Mouse (Mus musculus): ENCODE results near the gene Arhgef28.

Gene Arhgef28

DNA sequence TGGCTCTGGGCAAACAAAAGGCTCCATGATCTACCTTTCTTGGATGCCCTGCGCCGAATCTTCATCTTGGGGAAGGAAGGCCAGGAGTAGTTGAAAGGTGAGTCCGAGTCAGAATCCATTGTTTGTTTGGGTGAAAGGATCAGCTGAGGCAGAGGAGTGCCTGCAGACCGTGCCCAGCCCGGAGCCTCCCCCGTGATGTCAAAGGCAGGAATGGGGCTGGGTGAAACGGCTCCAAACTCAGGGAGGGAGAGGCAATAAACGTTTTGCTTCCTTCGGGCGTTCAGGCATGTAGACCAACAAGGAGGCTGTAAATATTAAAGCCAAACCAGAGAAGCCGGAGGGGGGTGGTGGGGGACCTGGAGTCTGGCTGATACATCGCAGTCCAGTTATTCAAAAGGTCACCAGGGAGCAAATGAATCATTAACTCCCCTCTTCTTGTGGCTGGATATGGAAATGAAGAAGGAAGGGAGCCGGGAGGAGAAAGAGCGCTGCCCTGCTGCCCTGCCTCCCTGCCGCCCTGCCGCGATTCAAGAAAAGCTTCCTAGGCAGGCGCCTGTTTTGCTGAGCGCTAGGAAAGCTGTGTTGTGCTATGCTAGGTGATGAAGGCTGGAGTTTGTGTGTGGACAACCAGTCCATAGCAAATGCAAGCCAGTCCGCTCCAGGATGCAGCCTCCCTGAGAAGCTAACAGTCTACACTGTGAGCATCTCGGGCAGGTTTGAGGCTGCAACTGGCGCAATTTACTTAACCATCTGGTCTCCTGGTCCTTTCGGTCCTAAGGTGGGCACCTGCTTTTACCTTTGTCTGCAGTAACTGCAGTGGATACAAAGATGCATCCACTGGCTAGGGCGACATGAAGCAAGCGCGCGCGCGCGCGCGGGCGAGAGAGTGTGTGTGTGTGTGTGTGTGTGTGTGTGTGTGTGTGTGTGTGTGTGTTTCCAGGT is 190.0 kb downstream of the Arhgef28 start:
- no peak for DNase-seq (ENCODE audit: low spot score)

DNA sequence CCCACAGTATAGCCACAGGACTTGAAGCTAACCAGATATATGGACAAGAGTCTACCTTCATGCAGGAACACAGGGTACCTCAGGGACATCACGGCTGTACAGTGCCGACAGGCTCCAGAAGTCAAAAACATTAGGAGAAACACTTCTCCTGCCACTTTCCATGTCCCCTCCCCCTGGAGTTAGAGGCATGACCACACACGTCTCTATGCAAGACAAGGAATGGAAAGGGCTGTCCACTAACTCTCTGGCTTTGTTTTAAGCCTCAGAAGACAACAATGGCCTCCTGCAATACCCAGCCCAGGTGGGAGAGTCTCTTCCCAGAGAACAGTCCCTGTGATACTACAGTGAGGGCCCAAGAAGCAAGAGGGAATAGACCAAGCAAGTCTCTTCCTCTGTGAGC is 191.3 kb downstream of the Arhgef28 start:
- no peak for DNase-seq (ENCODE audit: low spot score)

DNA sequence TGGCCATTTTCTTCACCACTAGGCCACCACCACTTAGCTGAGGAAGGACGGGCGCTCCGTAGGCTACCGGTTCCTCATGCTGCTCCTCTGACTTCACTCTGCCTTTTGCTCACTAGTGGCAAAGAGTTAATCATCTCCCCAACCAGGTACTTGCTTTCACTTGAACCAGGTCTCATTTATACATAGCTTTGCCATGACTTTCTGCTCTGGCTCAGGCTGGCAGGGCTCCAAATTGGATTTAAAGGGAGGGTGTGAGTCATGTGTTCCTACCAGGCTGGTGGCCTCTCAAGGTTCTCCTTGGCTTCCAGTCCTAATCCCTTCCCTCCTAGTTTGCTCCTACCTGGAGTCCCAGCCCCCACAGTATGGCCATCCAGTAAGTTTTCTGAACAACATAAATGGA is 192.5 kb downstream of the Arhgef28 start:
- no peak for DNase-seq (ENCODE audit: low spot score)

DNA sequence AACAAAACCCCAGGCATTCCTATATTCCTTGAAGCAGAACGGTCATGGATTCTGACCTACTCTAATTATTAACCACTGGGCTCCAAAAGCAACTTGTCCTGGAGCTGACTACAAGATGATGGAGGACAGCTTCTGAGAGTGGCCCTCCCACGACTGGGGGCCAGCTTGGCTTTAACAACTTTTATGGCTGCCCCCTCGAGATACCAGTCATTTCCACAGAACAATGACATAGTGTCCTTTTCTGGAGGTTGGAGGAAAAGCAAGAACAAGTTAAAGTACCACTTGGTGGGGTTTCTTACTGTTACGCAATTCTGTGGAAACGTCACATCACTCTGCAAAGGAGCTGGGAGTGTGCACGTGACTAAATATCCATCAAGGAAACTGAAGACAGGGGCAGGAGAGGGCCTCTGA is 194.3 kb downstream of the Arhgef28 start:
- DNase-seq (ENCODE audit: low spot score), result no peak

DNA sequence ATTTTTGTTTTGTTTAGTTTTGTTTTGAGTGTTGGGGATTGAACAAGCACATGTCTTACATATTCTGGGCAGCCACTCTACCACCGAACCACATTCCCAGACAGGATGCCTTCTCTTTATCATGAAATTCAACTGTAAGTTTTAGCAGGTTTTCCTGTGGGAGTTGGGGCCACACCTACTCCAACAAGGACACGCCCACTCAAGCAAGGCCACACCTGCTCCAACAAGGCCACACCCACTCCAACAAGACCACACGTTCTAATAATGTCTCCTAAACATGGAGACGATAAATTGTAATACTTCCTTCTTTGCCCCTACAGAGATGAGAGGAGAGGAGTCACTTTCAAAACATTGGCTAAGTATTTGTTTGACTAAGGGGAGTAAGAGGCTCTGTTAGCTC is 197.2 kb downstream of the Arhgef28 start:
- no peak for DNase-seq (ENCODE audit: low spot score)

DNA sequence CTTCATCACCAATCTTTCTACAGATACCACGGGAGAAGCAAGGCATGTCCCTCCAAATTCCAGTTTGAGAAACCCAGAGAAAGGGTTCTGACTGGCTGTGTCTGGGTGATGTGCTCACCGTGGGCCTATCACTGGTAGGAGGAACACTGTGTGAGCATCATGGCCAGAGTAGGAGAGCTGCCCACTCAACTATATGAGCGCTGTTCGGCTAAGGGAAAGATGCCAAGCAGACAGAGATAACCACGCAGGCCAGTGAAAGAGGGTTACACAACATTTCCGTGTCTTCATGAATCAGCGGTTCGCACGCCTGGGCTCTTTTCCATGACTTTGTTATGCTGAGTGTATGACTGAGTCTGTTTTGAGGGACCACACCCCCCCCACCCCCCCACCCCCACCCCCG is 197.7 kb downstream of the Arhgef28 start:
- peak; percentile 56 for DNase-seq (ENCODE audit: low spot score)

DNA sequence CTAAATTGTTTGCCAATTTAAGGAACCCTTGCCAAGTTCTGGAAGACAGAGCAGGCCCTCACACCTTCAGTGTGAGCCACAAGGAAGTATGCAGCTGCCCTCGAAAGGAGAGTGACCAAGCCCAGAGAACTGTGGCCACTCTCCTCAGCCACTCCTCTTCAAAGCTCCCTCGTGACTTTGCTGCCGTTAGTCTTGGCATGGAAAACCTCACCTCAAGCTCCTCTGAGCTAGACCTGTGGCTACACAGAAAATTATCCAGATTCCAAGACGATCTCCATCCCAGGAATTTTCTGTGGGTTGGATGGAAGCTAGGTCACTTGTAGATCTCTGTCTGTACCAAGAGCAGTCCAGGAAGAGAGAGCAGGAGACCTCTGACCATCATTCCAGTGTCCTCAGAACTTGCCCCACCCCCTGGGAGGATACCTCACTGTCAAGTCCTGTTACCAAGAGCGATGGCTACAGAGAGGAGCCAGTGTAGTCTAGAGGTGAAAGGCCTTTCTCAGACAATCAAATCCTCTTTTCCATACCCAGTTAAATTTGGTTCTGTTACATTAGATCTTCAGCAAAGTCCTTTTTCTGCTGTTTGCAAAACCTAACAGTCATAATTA is 200.5 kb downstream of the Arhgef28 start:
- DNase-seq (ENCODE audit: low spot score), result no peak

DNA sequence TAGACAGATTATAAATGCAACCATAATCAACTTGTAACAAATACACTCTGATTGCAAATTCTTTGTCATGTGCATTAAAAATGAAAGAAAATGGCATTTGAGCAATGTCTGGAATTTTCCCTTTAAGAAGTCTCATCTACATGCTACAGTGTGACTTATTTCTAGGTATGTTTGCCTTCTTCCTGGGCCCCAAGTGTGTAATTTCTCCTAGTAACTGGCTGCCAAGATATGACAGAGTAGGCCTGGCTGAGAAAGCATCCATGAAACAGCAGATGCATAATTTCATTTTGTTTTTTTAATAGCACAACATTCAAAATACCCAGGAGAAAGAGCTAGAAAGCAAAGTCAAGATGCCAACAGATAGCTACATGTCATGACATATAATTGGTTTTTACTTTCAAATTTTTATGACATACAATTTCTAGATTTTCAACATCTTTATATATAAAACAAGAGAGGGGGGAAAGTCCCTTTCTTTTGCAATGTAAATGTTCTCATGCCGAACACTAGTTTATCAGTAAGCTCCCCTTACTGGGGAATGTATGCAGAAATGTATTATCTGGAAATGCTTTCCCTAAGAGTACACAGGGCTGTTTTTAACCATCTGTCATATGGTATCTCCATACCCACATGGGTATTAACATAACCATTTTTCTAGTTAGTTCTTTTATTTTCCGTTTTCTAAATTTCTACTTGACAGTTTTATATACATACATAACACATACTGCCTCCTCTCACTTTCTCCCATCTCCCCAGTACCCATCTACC is 201.4 kb downstream of the Arhgef28 start:
- no peak for DNase-seq (ENCODE audit: low spot score)

DNA sequence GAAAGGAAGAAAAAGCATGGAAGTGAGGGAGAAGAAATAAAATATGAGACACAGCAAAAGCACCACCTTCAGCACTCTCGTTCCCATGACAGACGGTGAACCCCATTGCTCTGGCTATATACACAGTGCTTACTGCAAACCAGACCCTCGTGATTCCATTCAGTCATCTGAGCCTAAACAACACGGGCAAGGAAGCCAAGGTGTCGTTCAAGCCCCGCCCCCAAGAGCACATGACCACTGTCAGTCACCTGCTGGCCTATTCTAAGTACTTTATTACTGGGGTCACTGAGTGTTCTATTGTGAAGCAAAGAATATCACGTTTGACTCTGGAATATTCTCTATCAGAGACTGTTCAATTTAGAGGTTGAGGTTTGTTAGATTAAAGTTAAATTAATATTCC is 202.5 kb downstream of the Arhgef28 start:
- DNase-seq (ENCODE audit: low spot score), result no peak

DNA sequence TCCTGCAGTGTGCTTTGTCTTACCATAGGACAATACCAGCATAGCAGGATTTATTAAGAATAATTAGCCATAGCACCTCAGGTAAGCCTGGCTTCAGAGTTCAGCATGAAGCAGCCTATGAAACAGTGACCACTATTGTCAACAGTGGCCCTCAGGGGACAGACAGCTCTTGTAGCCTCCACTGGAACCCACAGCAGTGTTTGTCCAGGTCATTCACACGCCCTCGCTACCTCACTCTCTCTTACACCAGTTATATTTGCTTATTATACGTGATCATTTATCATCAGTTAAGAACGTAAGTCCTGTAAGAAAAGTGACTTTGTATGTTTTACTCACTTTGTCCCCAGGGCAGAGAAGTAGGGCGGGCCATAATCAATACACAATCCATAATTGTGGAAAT is 203.6 kb downstream of the Arhgef28 start:
- DNase-seq (ENCODE audit: low spot score), result no peak

DNA sequence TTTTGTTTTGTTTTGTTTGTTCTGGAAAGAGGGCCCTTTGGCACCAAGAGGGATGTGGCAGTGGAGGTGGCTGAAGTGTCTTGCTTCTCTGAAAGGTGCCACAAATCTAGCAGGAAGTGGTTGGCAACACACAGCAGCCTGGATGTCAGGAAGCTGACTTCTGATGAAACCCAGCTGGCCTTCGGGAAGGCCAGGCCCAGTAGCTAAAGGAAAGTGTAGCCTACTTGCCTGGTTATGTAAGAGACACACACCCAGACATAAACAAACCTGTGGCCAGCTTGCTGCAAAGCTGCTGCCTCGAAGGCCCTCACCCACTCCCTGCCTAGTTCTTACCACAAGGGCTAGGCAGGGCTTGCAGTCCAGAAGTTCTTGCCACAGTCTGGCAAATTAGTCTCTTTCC is 204.1 kb downstream of the Arhgef28 start:
- no peak for DNase-seq (ENCODE audit: low spot score)

DNA sequence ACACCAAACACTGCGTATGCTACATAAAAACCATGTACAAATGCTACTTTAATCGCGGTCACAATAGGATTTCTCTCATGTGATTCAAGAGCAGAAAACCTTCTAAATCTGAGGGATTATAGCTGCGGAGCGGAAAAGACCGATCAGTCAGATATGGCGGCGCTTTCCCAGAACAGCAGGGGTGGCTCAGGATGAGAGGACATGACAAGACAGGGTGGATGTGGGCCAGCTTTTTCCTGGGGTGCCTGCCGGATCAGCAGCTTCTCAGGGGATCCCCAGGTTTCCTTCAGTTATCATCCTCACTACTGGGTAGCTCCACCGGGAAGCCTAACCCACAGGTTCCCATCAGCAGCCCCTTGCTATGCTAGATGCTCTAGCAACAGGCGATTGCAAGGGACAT is 204.5 kb downstream of the Arhgef28 start:
- no peak for DNase-seq (ENCODE audit: low spot score)

DNA sequence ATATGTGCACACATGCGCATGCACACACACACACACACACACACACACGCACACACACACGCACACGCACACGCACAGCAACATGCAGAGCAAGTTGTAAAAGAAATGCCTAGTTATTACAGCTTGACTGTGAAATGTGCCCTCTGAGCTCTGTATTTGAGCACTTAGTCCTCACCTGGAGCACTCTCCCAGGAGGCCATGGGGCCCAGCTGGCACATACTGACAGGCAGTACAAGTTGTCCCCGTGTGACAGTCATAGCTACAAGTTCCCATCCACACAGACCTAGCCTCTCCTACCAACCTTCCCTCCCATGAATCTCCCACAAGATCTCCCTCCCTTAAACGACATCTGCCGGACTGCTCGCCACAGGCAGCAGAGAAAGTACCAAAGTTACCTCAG is 205.4 kb downstream of the Arhgef28 start:
- no peak for DNase-seq (ENCODE audit: low spot score)

DNA sequence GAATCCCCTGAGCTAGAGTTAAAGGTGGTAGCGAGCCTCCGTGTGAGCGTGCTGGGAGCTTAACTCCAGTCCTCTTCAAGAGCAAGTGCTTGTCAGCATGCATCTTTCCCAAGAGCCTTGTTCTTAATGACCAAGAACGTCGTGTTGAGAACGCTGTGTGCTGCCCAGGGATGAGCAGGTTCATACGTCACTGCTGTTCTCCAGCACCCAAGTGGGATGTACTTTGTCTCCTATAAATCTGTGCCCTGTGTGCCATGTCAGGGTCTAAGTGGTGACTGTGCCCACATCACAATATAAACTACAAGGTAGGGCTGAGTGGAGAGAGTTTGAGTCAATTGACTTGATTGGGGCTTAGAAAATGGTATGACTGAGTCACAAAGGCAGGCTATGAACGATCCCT is 207.1 kb downstream of the Arhgef28 start:
- no peak for DNase-seq (ENCODE audit: low spot score)

DNA sequence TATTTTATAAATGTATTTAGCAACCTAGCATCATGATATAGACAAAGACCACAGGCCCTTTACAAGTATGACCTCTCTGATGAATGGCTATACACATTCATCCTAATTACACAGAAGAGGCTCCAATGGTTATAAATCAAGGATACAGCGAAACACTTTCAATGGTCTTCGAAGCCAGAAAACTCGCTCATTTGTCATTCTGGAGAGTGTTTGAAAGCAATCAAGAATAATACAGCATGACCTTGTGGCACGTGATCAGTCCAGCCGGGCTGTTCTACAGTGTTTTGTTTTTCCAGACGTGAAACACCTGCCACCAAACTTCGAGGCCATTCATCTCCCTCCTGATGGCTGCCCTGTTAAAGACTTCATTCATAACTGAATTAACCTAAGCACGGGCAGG is 207.7 kb downstream of the Arhgef28 start:
- no peak for DNase-seq (ENCODE audit: low spot score)

DNA sequence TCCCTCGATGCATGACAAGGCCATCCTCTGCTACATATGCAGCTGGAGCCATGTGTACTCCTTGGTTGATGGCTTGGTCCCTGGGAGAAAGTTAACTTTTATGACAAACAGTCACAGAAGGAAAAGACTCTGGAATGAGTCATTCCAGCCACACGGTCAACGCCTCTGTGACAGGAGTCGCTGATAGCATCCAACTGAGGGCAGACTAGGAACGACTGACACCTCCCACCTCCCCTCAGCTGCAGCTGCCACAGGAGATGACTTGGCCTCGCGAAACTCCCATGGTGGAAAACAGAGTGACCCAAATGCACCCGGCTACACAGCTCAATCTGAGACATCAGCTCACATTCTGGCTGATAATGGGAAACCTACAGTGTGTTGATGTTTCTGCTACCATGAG is 215.3 kb downstream of the Arhgef28 start:
- DNase-seq (ENCODE audit: low spot score), result no peak

DNA sequence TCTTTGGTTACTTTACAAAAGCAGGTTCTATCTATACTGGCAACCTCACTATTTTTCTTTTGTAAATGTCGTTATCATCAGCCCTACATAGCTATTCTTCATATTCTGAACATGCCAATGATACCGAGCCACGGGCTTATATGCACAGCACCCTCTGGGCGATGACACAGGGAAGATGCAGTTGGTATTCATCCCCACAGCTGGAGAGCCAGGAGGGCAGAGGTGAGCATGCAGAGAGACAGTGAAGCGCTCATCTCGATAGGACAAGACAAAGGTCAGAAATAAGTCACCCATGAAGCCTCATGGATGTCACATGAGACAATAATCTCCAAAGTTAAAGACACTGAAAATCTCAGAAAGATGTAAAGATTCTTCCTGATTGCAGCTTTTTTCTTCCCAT is 217.4 kb downstream of the Arhgef28 start:
- no peak for DNase-seq (ENCODE audit: low spot score)

DNA sequence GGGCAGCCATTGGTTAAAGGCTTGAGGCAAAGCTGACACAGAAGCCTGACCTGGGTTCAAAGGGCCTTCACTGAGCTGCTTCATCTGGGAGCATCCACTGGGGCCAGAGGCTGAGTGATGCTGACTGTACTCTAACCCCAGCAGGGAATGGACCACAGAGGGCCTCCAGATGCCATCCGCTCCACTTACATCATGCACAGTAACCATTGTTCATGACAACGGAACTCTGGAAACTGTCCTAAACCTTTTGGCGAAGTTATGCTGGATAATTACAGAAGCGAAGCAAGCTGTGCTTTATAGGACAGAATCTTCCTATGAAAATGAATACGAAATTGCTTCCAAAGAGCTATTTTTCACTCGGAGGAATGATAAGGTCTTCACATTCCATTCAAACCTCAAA is 219.5 kb downstream of the Arhgef28 start:
- no peak for DNase-seq (ENCODE audit: low spot score)

DNA sequence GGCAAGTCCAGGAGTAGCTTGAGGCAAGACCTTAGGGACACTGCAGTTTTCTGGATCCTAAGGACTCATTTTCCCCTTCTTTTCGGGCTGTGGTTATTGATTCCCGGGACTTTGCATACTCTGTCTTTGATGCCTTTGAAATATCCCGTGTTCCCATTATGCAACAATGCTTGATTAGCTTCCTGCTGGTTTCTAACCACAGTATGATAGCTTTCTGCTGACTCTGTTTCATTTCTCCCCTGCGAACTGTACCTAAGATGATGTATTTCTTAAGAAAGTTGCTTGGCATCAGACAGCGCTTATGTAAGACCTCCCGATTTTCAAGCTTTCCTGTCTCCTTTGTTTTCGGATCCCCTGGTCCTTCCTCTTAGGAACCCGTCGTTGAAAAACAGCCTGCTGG is 229.1 kb downstream of the Arhgef28 start:
- DNase-seq (ENCODE audit: low spot score), result no peak

DNA sequence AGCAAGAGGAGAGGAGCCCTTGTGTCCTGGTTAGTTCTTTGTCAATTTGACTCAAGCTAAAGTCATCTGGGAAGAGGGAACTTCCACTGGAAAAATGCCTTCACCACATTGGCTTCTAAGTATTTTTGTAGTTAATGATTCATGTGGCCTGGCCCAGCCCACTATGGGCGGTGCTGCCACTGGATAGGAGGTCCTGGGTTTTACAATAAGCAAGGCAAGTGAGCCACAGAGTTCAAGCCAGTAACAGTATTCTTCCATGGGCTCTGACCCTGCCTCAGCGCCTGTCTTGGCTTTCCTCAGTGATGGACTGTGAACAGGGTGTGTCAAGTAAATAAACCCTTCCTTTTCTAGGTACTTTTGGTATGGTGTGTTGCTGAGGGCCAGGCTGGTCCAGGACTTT is 229.6 kb downstream of the Arhgef28 start:
- DNase-seq (ENCODE audit: low spot score), result no peak

DNA sequence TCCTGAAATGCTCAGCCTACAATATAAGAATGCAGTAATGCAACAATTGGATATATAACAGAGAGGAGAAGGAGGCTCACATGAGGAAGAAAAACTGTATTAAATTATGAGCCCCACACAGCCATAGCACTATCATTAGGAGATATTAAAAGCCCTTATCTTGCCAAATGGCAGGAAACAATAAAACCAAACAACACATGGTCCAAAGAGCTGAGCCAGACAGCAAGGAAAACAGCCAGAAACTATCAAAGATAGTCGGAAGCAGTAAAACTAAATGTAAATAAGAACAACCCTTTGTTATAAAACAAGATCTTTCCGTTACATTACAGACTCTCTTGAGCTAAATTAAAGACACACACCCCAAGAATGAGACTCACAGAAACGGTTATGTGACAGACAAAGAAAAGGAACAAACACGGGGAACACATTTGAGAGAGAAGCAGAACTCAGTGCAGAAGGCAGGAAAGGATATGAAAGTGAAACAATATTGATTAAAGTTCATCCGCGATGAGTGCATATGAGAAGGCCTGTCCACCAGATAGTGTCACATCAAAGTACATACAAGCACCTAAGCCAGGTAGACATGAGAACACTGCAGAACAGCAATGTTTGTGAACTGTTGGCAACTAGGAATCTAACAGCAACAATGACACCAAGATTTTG is 231.6 kb downstream of the Arhgef28 start:
- no peak for DNase-seq (ENCODE audit: low spot score)

DNA sequence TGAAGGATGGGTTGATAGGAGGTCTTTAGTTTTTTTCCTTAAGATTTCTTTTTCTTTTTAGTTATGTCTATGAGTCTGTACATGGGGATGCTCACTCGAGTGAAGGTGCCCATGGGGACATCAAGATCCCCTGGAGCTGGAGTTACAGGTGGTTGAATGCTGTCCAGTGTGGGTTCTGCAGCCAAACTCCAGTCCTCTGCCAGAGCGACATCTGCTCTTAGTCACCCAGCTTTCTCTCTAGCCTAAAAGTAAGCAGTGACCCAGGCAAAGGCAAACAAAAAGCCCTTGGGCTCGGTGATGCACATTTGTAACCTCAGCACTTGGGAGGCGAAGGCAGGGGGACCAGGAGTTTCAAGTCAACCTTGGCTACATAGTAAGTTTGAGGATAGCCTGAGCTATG is 232.3 kb downstream of the Arhgef28 start:
- no peak for DNase-seq (ENCODE audit: low spot score)

Measured in layer of hippocampus, adult 11-12 months (tissue).